Mouse (Mus musculus): Measurements from ENCODE around the gene Wdtc1. TPM values are rescaled to one million over a fixed set of nuclear protein-coding genes. Genes with fewer than 3 reads are reported as not detected.

The Wdtc1 gene
- polyA plus RNA-seq, 1 experiment from 2014 or later: 18.7 TPM

DNA sequence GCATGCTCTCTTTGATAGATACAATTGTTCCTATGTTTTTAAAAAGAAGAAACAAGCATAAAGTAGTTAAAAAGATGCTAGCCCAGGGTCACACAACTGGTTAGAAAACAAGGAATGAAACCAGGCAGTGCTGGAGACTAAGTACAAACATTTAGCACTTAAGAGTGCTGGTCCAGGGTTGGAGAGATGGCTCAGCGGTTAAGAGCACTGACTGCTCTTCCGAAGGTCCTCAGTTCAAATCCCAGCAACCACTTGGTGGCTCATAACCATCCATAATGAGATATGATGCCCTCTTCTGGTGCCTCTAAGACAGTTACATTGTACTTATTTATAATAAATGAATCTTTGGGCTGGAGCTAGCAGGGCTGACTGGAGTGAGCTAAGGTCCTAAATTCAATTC is 13.1 kb downstream of the Wdtc1 start:
- Histone ChIP-seq H3K4me3 (no peak overlapping the region), H3K9ac (no peak overlapping the region), H3K4me2 (replicated peaks) (no peak overlapping the region), H3K36me3 (peaks cover 3% of the 10 kb centered on the region), H3K27ac (no peak overlapping the region), H3K4me1 (peaks cover 13% of the 10 kb centered on the region; the same call in 1 of the 2 replicates), H3K27me3 (no peaks in the 10 kb centered on the region), H3K9me3 (no peaks in the 10 kb centered on the region)
- no peak for ATAC-seq (ENCODE audit: insufficient number of reproducible peaks, insufficient read depth, low FRiP score, low TSS enrichment)
- WGBS: 82% methylated on average over 2 of the region's 2 CpGs

DNA sequence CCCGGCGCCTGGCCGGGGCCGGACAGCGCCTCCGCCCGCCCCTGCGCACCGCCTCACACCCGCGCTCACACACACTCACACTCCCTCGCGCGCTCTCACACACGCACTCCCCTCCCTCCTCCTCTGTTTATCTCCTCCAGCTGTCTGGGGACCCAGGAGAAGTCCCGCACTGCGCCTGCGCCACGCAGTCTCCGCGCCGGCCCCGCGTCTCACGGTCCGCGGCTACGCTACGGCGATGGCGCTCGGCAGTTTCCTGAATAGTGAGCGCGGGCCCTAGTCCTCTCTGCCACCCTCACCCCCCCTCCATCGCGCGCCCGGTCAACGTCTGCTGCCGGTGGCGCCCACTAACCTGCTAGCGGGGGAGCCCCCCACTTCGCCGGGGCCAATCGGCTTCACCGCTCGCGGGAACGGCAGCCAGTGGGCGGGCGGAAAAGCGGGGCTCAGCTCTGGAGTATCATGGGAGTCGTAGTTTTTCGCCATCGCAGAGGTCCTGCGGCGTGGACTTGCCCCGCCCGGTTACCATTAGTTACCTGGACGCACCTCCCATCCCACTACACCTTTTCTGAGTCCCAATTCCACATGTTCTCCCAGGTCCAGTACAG is 14.0 kb downstream of the Wdtc1 start:
- 0% methylated on average over 60 of the region's 60 CpGs for WGBS
- Histone ChIP-seq H3K4me3 (peak overlapping the region; percentile 95), H3K27ac (peak overlapping the region; percentile 83), H3K36me3 (peaks cover 5% of the 10 kb centered on the region), H3K4me1 (peaks cover 13% of the 10 kb centered on the region; the same call in 1 of the 2 replicates), H3K27me3 (no peaks in the 10 kb centered on the region), H3K9ac (peak overlapping the region; percentile 91), H3K9me3 (no peaks in the 10 kb centered on the region), H3K4me2 (replicated peaks) (peak overlapping the region; percentile 70)
- peak; percentile 98 for ATAC-seq (ENCODE audit: insufficient number of reproducible peaks, insufficient read depth, low FRiP score, low TSS enrichment)

DNA sequence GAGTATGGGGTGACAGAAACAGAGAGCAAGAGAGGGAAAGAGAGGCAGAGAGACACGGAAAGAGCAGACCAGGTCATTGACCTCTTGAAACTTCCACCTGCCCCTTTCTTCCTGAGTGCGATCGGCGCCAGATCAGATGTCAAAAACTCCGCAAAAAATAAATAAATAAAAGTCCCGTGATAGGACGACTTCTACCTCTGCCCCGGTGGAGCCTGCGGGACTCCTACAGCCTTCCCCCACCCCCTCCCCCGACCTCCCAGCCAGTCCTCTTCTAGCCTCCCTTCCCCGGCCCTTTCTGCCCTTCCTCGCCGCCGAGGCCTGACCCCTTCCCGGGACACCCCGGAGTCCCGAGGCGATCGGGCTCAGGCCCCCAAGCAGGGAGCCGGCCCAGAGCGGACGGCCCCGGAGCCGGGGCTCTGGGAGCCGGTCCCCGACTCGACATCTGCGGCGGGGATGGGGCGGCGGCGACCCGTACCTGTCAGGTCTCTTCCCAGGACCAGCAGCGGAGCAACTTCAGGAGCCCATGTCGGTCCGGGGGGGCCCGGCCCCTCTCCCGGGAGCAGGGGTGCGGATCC is 14.7 kb downstream of the Wdtc1 start:
- no peak for ATAC-seq (ENCODE audit: insufficient number of reproducible peaks, insufficient read depth, low FRiP score, low TSS enrichment)
- Histone ChIP-seq H3K4me2 (replicated peaks) (peak overlapping the region; percentile 70), H3K4me1 (peaks cover 13% of the 10 kb centered on the region), H3K27ac (peak overlapping the region; percentile 83), H3K9me3 (no peaks in the 10 kb centered on the region), H3K9ac (peak overlapping the region; percentile 91), H3K27me3 (no peaks in the 10 kb centered on the region), H3K4me3 (peak overlapping the region; percentile 95), H3K36me3 (peaks cover 5% of the 10 kb centered on the region)
- WGBS: 0% methylated on average over 37 of the region's 39 CpGs

DNA sequence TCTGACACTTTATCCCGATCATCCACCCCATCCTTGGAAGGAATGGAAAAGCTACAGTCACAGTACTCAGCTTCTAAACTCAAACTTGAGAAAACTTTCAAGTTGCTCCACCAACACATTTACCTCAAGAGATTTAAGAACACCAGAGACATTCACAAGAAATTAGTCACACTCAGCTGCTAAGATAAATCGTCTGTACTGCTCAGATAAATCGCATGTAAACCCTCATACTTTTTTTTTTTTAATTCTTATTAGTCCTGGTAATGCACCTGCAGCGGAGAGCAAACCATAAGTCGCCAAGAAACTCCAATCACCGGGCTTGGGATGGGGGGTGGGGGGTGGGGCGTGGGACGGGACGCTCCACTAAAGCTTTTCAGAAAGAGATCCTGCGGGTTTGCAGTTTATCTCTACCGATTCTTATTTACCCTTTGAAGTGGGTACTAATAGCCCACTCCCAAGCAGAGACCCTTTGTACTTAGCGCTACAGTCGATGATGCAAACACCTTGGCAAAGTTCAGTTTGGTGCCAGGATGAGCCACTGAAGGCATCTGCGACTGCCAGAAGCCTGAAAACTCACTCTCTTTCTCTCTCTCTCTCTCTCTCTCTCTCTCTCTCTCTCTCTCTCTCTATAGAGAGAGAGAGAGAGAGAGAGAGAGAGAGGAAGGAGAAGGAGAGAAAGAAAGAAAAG is 15.3 kb downstream of the Wdtc1 start:
- H3K9ac ChIP-seq: peak overlapping the region; percentile 91
- no peaks in the 10 kb centered on the region for H3K27me3 ChIP-seq
- no peak overlapping the region for H3K27ac ChIP-seq
- H3K4me1 ChIP-seq: peaks cover 20% of the 10 kb centered on the region
- peak overlapping the region; percentile 95 for H3K4me3 ChIP-seq
- WGBS: 13% methylated on average over 14 of the region's 14 CpGs
- peak overlapping the region; percentile 70 for H3K4me2 ChIP-seq (replicated peaks)
- no peak for ATAC-seq (ENCODE audit: insufficient number of reproducible peaks, insufficient read depth, low FRiP score, low TSS enrichment)
- H3K9me3 ChIP-seq: no peaks in the 10 kb centered on the region
- H3K36me3 ChIP-seq: peaks cover 5% of the 10 kb centered on the region

DNA sequence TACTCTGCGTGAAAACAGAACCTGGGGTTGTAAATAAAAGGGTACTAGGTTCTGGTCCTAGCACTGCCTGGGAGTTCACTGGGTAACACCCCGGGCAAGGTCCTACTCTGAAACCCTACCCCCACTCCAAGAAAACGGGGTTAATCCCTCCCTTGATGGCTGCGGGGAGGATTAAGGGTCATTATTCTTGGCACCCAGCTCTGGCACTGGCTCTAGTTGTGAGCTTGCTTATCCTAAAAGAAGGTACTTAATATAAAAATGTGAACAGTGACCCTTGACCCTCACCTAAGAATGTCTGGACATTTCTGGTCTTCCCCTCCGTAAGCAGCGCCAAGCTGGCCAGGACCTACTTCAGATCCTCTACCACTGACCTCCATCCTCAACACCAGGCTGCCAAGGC is 20.0 kb downstream of the Wdtc1 start:
- Histone ChIP-seq H3K9me3 (no peaks in the 10 kb centered on the region), H3K4me3 (no peak overlapping the region), H3K27me3 (no peaks in the 10 kb centered on the region), H3K9ac (0 out of 2 replicates have a peak overlapping the region, but pooled peaks have one; percentile 19), H3K4me1 (peaks cover 23% of the 10 kb centered on the region), H3K27ac (no peak overlapping the region), H3K4me2 (replicated peaks) (no peak overlapping the region), H3K36me3 (peaks cover 5% of the 10 kb centered on the region)
- no peak for ATAC-seq (ENCODE audit: insufficient number of reproducible peaks, insufficient read depth, low FRiP score, low TSS enrichment)
- 50% methylated on average over 6 of the region's 6 CpGs for WGBS

DNA sequence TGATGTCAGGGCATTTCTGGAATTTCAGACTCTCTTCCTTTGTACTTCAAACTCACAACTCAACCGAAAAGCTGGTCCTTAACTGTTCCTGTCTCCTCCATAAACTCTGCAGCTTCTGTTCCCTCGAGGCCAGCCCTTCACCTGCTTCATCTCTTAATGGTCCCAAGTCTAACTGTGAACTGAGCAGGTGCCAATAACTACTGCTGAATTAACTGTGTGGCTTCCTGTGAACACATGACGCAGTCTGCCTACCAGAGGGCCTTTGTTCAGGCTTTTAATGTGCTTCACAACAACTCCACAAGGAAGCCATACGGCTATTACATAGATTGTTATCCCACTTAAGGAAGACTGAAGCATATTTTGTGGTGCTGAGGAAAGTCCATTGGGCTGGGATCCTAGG is 23.0 kb downstream of the Wdtc1 start:
- peaks cover 13% of the 10 kb centered on the region for H3K4me1 ChIP-seq
- no peak for ATAC-seq (ENCODE audit: insufficient number of reproducible peaks, insufficient read depth, low FRiP score, low TSS enrichment)
- no peak overlapping the region for H3K4me2 ChIP-seq (replicated peaks)
- 77% methylated on average over 4 of the region's 4 CpGs for WGBS
- no peaks in the 10 kb centered on the region for H3K9me3 ChIP-seq
- H3K4me3 ChIP-seq: no peak overlapping the region
- peaks cover 3% of the 10 kb centered on the region for H3K36me3 ChIP-seq
- H3K27me3 ChIP-seq: no peaks in the 10 kb centered on the region
- no peak overlapping the region for H3K27ac ChIP-seq
- H3K9ac ChIP-seq: no peak overlapping the region

DNA sequence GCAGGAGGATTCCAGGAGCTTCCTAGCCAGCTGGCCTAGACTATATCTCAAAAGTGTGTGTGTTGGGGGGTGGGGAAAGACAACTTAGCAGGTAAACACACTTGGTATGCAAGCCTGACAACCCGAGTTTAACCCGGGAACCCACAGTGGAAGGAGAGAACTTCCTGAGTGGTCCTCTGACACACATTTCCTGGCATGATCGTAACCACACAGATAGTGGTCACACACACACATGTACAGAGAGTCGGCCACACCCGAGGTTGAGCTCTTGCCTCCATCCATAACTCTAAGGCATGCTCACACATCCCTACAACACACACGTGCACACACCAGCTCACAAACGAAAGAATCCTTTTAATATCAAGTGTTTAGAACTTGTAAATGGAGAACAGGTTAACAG is 25.2 kb downstream of the Wdtc1 start:
- Histone ChIP-seq H3K36me3 (no peaks in the 10 kb centered on the region), H3K27ac (no peak overlapping the region), H3K27me3 (no peaks in the 10 kb centered on the region), H3K4me3 (no peak overlapping the region), H3K9me3 (no peaks in the 10 kb centered on the region), H3K9ac (no peak overlapping the region), H3K4me2 (replicated peaks) (no peak overlapping the region), H3K4me1 (peaks cover 8% of the 10 kb centered on the region; the same call in 1 of the 2 replicates)
- 75% methylated on average over 7 of the region's 7 CpGs for WGBS
- ATAC-seq (ENCODE audit: insufficient number of reproducible peaks, insufficient read depth, low FRiP score, low TSS enrichment): no peak

DNA sequence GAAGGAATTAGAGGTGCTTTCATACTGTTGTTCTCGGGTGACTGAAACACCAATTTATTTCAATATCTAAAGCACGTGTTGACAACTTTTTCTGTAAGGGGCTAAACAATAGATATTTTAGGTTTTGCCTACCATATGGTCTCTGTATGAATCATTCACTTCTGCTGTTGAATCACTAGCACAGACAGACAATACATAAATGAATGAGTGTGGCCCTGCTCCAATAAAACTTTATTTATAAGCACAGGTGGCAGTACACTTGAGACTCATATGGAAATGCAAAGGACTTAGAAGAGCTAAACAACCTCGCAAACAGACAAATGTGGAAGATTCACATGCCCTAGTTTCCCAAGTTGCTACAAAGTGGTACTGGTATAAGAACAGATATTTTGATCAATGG is 33.6 kb downstream of the Wdtc1 start:
- WGBS: 91% methylated on average over 3 of the region's 3 CpGs
- Histone ChIP-seq H3K27me3 (no peaks in the 10 kb centered on the region), H3K4me3 (no peak overlapping the region), H3K9me3 (no peaks in the 10 kb centered on the region), H3K9ac (no peak overlapping the region), H3K36me3 (peaks cover 11% of the 10 kb centered on the region; the same call in 1 of the 2 replicates), H3K27ac (no peak overlapping the region), H3K4me2 (replicated peaks) (no peak overlapping the region), H3K4me1 (no peaks in the 10 kb centered on the region)
- no peak for ATAC-seq (ENCODE audit: insufficient number of reproducible peaks, insufficient read depth, low FRiP score, low TSS enrichment)

DNA sequence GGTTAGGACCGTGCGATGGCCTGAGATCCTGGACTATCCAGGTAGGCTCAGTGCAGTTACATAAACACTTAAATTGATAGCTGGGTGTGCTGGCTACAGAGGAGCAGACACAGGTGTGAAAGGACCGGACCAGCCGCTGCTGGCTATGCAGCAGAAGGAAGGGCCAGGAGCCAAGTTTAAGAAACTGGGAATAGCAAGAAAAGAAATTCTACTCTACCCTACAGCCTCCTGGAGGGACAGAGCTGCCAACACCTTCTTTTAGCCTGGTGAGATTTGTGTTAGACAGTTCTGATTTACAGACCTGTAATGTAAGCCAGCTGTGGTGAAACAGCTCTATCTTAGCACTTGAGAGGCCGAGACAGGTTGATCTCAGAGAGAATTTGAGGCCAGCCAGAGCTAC is 37.3 kb downstream of the Wdtc1 start:
- no peak overlapping the region for H3K4me3 ChIP-seq
- no peaks in the 10 kb centered on the region for H3K27me3 ChIP-seq
- no peaks in the 10 kb centered on the region for H3K9me3 ChIP-seq
- no peak overlapping the region for H3K4me2 ChIP-seq (replicated peaks)
- WGBS: 80% methylated on average over 5 of the region's 5 CpGs
- peaks cover 13% of the 10 kb centered on the region; the same call in 1 of the 2 replicates for H3K36me3 ChIP-seq
- H3K9ac ChIP-seq: no peak overlapping the region
- no peak overlapping the region for H3K27ac ChIP-seq
- H3K4me1 ChIP-seq: no peaks in the 10 kb centered on the region
- no peak for ATAC-seq (ENCODE audit: insufficient number of reproducible peaks, insufficient read depth, low FRiP score, low TSS enrichment)

DNA sequence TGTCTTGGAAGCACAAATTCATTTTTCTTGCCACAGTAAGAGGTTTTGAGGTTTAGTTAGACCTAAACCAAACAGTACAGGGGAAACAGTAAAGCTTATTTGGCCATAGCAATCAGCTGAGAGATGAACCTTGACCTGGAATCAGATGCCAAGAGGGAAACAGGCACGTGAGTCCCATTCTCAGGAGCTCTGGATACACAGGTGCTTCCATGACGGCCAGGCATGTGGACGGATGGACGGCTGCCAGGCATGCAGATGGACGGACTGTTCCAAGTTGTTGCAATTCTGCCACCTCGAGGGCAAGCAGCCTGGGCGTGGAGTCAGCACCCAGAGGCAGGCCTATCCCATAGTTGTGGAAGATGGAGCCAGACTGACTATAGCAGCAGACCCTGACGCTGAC is 38.4 kb downstream of the Wdtc1 start:
- WGBS: 81% methylated on average over 8 of the region's 8 CpGs
- ATAC-seq (ENCODE audit: insufficient number of reproducible peaks, insufficient read depth, low FRiP score, low TSS enrichment): no peak
- H3K27me3 ChIP-seq: no peaks in the 10 kb centered on the region
- H3K9me3 ChIP-seq: no peaks in the 10 kb centered on the region
- H3K4me1 ChIP-seq: no peaks in the 10 kb centered on the region
- peaks cover 13% of the 10 kb centered on the region; the same call in 1 of the 2 replicates for H3K36me3 ChIP-seq
- H3K4me2 ChIP-seq (replicated peaks): no peak overlapping the region
- H3K27ac ChIP-seq: no peak overlapping the region
- no peak overlapping the region for H3K9ac ChIP-seq
- no peak overlapping the region for H3K4me3 ChIP-seq

DNA sequence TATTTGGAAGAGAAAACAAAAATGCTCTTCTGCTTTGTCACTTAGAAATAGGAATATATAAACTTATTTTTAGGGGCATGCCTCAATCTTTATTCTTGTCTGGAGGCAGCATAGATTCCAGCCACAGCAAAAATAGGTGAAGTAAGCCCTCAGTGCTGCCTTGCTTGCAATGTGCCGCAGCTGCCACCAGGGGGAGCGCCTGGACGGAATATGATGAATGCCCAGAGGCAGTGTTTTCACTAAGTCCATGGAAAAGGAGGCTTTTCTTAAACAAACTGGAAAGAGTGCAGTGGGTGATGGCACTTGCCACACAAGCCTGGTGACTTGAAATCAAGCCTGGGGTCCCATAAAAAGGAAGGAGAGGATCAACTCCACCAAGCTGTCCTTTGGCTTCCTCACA is 43.3 kb downstream of the Wdtc1 start:
- H3K27me3 ChIP-seq: no peaks in the 10 kb centered on the region
- H3K4me3 ChIP-seq: no peak overlapping the region
- ATAC-seq (ENCODE audit: insufficient number of reproducible peaks, insufficient read depth, low FRiP score, low TSS enrichment): no peak
- WGBS: 0% methylated on average over 3 of the region's 3 CpGs
- no peak overlapping the region for H3K4me2 ChIP-seq (replicated peaks)
- peaks cover 8% of the 10 kb centered on the region for H3K36me3 ChIP-seq
- no peak overlapping the region for H3K9ac ChIP-seq
- H3K27ac ChIP-seq: no peak overlapping the region
- H3K9me3 ChIP-seq: no peaks in the 10 kb centered on the region
- no peaks in the 10 kb centered on the region for H3K4me1 ChIP-seq

DNA sequence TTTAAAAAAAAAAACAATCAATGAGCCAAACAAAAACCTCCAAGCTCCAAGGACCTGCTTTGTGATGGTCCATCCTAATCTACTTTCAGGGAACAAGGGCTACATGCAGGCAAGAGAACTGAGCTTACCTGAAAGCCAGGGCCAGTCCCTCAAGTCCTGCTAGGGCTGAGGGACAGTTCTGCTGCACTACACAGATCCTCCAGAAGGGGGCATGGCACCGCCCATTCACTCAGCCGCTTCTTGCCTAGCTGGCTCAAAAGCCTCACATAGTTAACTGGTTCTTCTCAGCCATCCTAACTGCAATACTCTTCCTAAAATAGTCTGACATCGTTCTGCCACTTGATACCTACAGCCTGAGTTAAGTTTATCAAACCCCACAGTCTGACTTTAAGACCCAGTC is 46.0 kb downstream of the Wdtc1 start:
- Histone ChIP-seq H3K27me3 (no peaks in the 10 kb centered on the region), H3K4me2 (replicated peaks) (no peak overlapping the region), H3K9ac (no peak overlapping the region), H3K27ac (no peak overlapping the region), H3K36me3 (peaks cover 21% of the 10 kb centered on the region), H3K9me3 (no peaks in the 10 kb centered on the region), H3K4me3 (no peak overlapping the region), H3K4me1 (no peaks in the 10 kb centered on the region)
- ATAC-seq (ENCODE audit: insufficient number of reproducible peaks, insufficient read depth, low FRiP score, low TSS enrichment): no peak
- 34% methylated on average over 3 of the region's 3 CpGs for WGBS

Data from embryonic facial prominence, embryonic 12.5 days (tissue).